Mouse (Mus musculus): ENCODE data around the gene Gpr84.

The Gpr84 gene

GRCm38 (mm10) chr15:103335488-103336235, 25.2 kb upstream of the Gpr84 start:
- DNase-seq = no peak

- DNase-seq = no peak
Observed at GRCm38 (mm10) chr15:103335040-103335439, 24.6 kb upstream of the Gpr84 start.

- DNase-seq = no peak
Observed at GRCm38 (mm10) chr15:103334194-103334593, 23.8 kb upstream of the Gpr84 start.

- DNase-seq = no peak
Observed at GRCm38 (mm10) chr15:103333738-103334137, 23.3 kb upstream of the Gpr84 start.

- DNase-seq = no peak
Observed at GRCm38 (mm10) chr15:103333081-103333615, 22.7 kb upstream of the Gpr84 start.

GRCm38 (mm10) chr15:103323455-103324247, 13.2 kb upstream of the Gpr84 start:
- peak; percentile 88 to 96 for DNase-seq

GRCm38 (mm10) chr15:103323070-103323454, 12.7 kb upstream of the Gpr84 start:
- DNase-seq = peak in 1 of 2 experiments; percentile 34

- no peak for DNase-seq
Observed at GRCm38 (mm10) chr15:103322396-103322795, 12.0 kb upstream of the Gpr84 start.

GRCm38 (mm10) chr15:103321076-103321475, 10.7 kb upstream of the Gpr84 start:
- DNase-seq = peak in 1 of 2 experiments; percentile 60

GRCm38 (mm10) chr15:103318201-103318816, 7.9 kb upstream of the Gpr84 start:
- no peak for DNase-seq

GRCm38 (mm10) chr15:103317731-103318130, 7.3 kb upstream of the Gpr84 start:
- DNase-seq = no peak

GRCm38 (mm10) chr15:103317120-103317519, 6.7 kb upstream of the Gpr84 start:
- DNase-seq = no peak

- no peak for DNase-seq
Observed at GRCm38 (mm10) chr15:103315979-103316776, 5.8 kb upstream of the Gpr84 start.

GRCm38 (mm10) chr15:103315011-103315502, 4.6 kb upstream of the Gpr84 start:
- peak; percentile 78 to 92 for DNase-seq

- DNase-seq = no peak
Observed at GRCm38 (mm10) chr15:103314181-103314580, 3.8 kb upstream of the Gpr84 start.

GRCm38 (mm10) chr15:103313495-103314095, 3.2 kb upstream of the Gpr84 start:
- DNase-seq = peak; percentile 71 to 74

GRCm38 (mm10) chr15:103308876-103309580, 1.4 kb downstream of the Gpr84 start:
- no peak for DNase-seq

- peak; percentile 55 to 65 for DNase-seq
Observed at GRCm38 (mm10) chr15:103308056-103308875, 2.1 kb downstream of the Gpr84 start.

- peak; percentile 94 to 97 for DNase-seq
Observed at GRCm38 (mm10) chr15:103307125-103307524, 3.3 kb downstream of the Gpr84 start.

All from kidney, postnatal 36 days (tissue).